ENCODE assay signal across 20 mouse cellular contexts in genomic region chr3:84347426-84347825, GRCm38 (mm10). TPM values are rescaled to one million over a fixed set of nuclear protein-coding genes. Genes with fewer than 3 reads are reported as not detected.
DNase-seq lines count a peak whose midpoint lies in the region; ATAC-seq and TF ChIP-seq lines count a peak whose summit lies in the region.
"Had no signal": no experiment of that assay in that cellular context is flagged by ENCODE, and none has a peak within 500 bp of the region (broad histone marks: within the 10 kb centered on the region; RNA-seq: fewer than 3 reads in every experiment).

No protein-coding gene starts in this region.

- no peaks in the 10 kb centered on the region for H3K36me3 ChIP-seq in kidney, postnatal 0 days (ENCODE audit: insufficient read depth, low read length)
- no peaks in the 10 kb centered on the region for H3K36me3 ChIP-seq in stomach, embryonic 15.5 days
- H3K36me3 ChIP-seq in midbrain, postnatal 0 days (ENCODE audit: insufficient read depth, low read length): no peaks in the 10 kb centered on the region
- H3K36me3 ChIP-seq: embryonic facial prominence, embryonic 12.5 days; G1E; heart, embryonic 13.5 days had no signal

- H3K9me3 ChIP-seq in kidney, postnatal 0 days (replicated peaks; ENCODE audit: low read length): no peaks in the 10 kb centered on the region
- no peaks in the 10 kb centered on the region for H3K9me3 ChIP-seq in stomach, embryonic 15.5 days
- H3K9me3 ChIP-seq in midbrain, postnatal 0 days (ENCODE audit: low read length): no peaks in the 10 kb centered on the region
- H3K9me3 ChIP-seq: embryonic facial prominence, embryonic 12.5 days; G1E; heart, embryonic 13.5 days had no signal

- 68% methylated on average over 4 of the region's 4 CpGs for WGBS in kidney, postnatal 0 days
- WGBS in stomach, embryonic 15.5 days: 70% methylated on average over 4 of the region's 4 CpGs
- 90% methylated on average over 4 of the region's 4 CpGs for WGBS in midbrain, postnatal 0 days

- peak; percentile 2 for DNase-seq in kidney, postnatal 0 days (ENCODE audit: low spot score)
- DNase-seq in kidney, adult 8-10 months: no peak
- DNase-seq in 416B (ENCODE audit: low read depth): peak; percentile 56
- DNase-seq in adrenal gland, adult 8-10 months: peak; percentile 79
- no peak for DNase-seq in thymus, postnatal 0 days (ENCODE audit: low spot score)
- DNase-seq in midbrain, postnatal 0 days (ENCODE audit: low spot score): no peak
- DNase-seq: cerebellum, postnatal 25 days; gastrocnemius, adult 2 months; heart, postnatal 4 days; right cerebral cortex, postnatal 4 days had no signal

- H3K27me3 ChIP-seq in kidney, postnatal 0 days (ENCODE audit: insufficient read depth, low read length): no peaks in the 10 kb centered on the region
- H3K27me3 ChIP-seq in stomach, embryonic 15.5 days (replicated peaks): no peaks in the 10 kb centered on the region
- H3K27me3 ChIP-seq in midbrain, postnatal 0 days (ENCODE audit: insufficient read depth, low read length): no peaks in the 10 kb centered on the region

- no peak overlapping the region for H3K4me3 ChIP-seq in kidney, postnatal 0 days (replicated peaks; ENCODE audit: low read depth, low read length)
- no peak overlapping the region for H3K4me3 ChIP-seq in stomach, embryonic 15.5 days (replicated peaks)
- H3K4me3 ChIP-seq in midbrain, postnatal 0 days (ENCODE audit: low read depth, low read length): no peak overlapping the region
- H3K4me3 ChIP-seq: embryonic facial prominence, embryonic 12.5 days; gastrocnemius, adult 2 months; heart, embryonic 13.5 days; layer of hippocampus, adult 2 months; left cerebral cortex, adult 2 months had no signal

- TF ChIP-seq CTCF in kidney, postnatal 0 days (IDR thresholded peaks at IDR 0.05; ENCODE audit: low read depth): no peak
- TF ChIP-seq CTCF in midbrain, postnatal 0 days (IDR thresholded peaks at IDR 0.05): no peak

- no peak overlapping the region for H3K4me2 ChIP-seq in kidney, postnatal 0 days (ENCODE audit: low read length)
- H3K4me2 ChIP-seq in stomach, embryonic 15.5 days: no peak overlapping the region
- no peak overlapping the region for H3K4me2 ChIP-seq in midbrain, postnatal 0 days (ENCODE audit: low read depth, low read length, poor library complexity, severe bottlenecking)
- H3K4me2 ChIP-seq: embryonic facial prominence, embryonic 12.5 days; heart, embryonic 13.5 days had no signal

- H3K27ac ChIP-seq in kidney, postnatal 0 days: no peak overlapping the region
- H3K27ac ChIP-seq in stomach, embryonic 15.5 days: 0 out of 2 replicates have a peak overlapping the region, but pooled peaks have one; percentile 11
- H3K27ac ChIP-seq in midbrain, postnatal 0 days (ENCODE audit: low read depth, low read length): no peak overlapping the region
- H3K27ac ChIP-seq: embryonic facial prominence, embryonic 12.5 days; gastrocnemius, adult 2 months; heart, embryonic 13.5 days; layer of hippocampus, adult 2 months; left cerebral cortex, adult 2 months had no signal

- peaks cover 9% of the 10 kb centered on the region; the same call in 1 of the 2 replicates for H3K4me1 ChIP-seq in kidney, postnatal 0 days (replicated peaks; ENCODE audit: insufficient read depth, low read length)
- no peaks in the 10 kb centered on the region for H3K4me1 ChIP-seq in stomach, embryonic 15.5 days
- H3K4me1 ChIP-seq in midbrain, postnatal 0 days (ENCODE audit: insufficient read depth, low read length): no peaks in the 10 kb centered on the region

- ATAC-seq in kidney, postnatal 0 days (replicated peaks; ENCODE audit: low FRiP score, low read depth): no peak
- no peak for ATAC-seq in stomach, embryonic 15.5 days (ENCODE audit: insufficient read depth, low FRiP score, low read depth)
- no peak for ATAC-seq in midbrain, postnatal 0 days (ENCODE audit: low FRiP score)
- ATAC-seq: CD4-positive, CD25-positive, alpha-beta regulatory T cell, adult 4 months; forebrain, embryonic 16.5 days had no signal

- no peak overlapping the region for H3K9ac ChIP-seq in kidney, postnatal 0 days (ENCODE audit: low read depth, low read length)
- no peak overlapping the region for H3K9ac ChIP-seq in stomach, embryonic 15.5 days
- no peak overlapping the region for H3K9ac ChIP-seq in midbrain, postnatal 0 days (replicated peaks; ENCODE audit: low read length, poor library complexity, severe bottlenecking)
- H3K9ac ChIP-seq: embryonic facial prominence, embryonic 12.5 days; heart, embryonic 13.5 days had no signal

RNA-seq across cellular contexts. Expression of gene Trim2, which starts 40.7 kb away (rescaled TPM):
- 23.0 and 24.1 TPM in 2 replicates for polyA plus RNA-seq in kidney, postnatal 0 days (2015; fragmentation: Nextera tagmentation; extraction: Ambion mirVana)
- total RNA-seq in adrenal gland, adult 8-10 months (2022): 10 to 100 TPM; 42.9 to 87.2 (median 60.4) TPM
- polyA plus RNA-seq in stomach, embryonic 15.5 days (2015; fragmentation: Nextera tagmentation; extraction: Ambion mirVana): 27.9 and 31.7 TPM in 2 replicates
- 1.3 and 1.9 TPM in 2 replicates for polyA plus RNA-seq in thymus, postnatal 0 days (2015; fragmentation: Nextera tagmentation; extraction: Ambion mirVana)
- 269 and 291 TPM in 2 replicates for total RNA-seq in midbrain, postnatal 0 days (2014; rRNA removed)
- polyA plus RNA-seq in midbrain, postnatal 0 days (2015; fragmentation: Nextera tagmentation; extraction: Ambion mirVana): 132 and 149 TPM in 2 replicates
- total RNA-seq: granulocyte monocyte progenitor cell, adult 5-6 weeks; monocyte, adult 5-6 weeks had no signal
- polyA plus RNA-seq: G1E had no signal

Comparison
In these comparisons a context has a peak if more than half of its experiments do, and no peak if none do; other contexts are left out.
1. DNase-seq: peak in kidney, postnatal 0 days (single experiment), 416B (single experiment) and adrenal gland, adult 8-10 months (single experiment); none in kidney, adult 8-10 months (0 of 2), thymus, postnatal 0 days (single experiment) and midbrain, postnatal 0 days (single experiment).